Mouse (Mus musculus) forelimb bud, embryonic 11.5 days (tissue): ENCODE measurements around the gene Krtap27-1.

ENCODE experiments used
- DNase-seq: peaks from one replicate; pipeline ENCODE4 v3.0.0-alpha.2; 2012; ENCODE audit warnings: low read depth, low spot score

The Krtap27-1 gene

DNA sequence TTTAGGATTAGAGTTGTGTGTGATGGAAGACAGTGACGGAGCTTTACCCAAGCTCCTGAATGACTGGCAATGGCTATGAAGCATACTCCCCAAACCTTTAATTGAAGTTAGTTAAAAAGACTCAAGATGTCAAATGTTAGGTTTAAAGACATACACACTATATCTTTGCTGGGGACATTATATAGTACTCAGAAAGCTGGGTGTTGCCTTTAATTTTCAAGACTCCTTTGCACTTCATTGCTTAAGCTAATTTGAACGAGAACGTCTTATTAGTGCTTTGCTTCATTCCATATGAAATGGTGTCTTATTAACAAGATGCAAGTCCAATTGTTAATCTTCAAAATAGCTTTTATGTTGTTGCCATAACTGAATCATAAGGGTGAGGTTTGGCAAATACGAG is at the start of gene Krtap27-1:
TSS of gene Krtap27-1 (minus strand) at position 101 of the 400 bp plus-strand sequence.
- no peak for DNase-seq

DNA sequence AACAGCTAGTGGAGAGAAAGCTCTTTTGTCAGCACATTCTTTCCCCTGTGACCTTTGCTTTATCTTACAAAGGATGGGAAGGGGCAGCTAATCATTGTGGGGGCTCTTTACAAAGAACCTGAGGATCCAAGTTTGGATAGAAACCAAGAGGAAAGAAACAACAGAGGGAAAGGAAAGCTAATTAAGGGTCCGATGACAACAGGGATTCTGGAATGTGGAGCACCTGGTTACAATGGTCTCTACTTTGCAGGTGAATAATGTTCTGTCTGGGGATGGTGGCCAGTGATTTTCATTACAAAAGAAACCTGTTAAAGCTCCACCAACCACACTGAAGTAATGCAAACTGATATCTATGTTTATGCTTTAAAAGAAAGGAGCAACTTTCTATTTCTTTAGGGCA is 48.6 kb upstream of the Krtap27-1 start:
- no peak for DNase-seq

DNA sequence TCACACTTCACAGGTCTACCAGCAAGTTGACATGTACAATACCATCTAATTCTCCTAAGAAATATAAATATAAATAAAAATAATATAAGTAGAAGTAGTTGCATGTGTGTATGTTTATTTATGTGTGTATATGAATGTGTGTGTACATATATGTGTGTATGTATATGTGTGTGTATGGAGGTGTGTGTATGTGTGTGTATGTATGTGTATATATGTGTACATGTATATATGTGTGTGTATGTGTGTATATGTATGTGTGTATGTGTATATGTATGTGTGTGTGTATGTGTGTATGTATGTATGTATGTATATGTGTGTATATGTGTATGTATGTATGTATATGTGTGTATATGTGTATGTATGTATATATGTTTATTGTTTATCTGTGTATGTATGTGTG is 45.1 kb upstream of the Krtap27-1 start:
- DNase-seq: no peak

DNA sequence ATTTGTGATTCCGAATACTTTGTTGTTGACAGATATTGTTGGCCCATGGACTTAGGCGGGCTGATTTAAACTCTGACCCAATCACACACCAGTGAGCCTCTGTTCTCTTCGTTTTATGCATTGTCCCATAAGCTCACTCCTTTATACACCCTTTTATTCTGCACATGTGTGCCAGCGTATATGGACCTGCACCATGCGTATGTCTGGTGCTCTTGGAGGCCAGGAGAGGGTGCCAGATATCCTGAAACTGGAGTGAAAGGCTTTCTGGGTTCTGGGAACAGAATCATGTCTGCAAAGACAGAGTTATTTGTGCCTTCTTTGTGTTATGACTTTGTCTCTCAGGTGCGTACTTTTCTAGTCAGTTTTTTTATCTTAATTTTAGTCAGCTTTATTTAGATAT is 39.8 kb upstream of the Krtap27-1 start:
- no peak for DNase-seq

DNA sequence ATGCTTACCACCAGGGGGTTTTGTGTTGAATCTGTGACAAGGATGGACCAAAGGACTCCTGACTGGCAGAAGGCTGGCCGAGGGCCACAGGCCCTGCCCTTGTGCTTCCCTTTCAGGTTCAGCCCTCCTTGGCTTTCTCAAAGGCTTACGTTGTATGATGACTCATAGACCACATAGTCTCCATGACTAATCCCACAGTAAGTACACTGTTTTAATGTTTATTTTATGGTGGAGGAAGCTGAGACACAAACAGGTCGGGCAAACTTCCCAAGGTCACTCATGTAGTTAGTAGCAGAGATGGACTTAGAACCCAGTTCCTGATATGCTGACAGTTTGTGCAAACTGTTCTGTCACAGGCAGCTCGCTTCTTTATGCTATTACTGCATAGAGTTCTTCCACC is 39.3 kb upstream of the Krtap27-1 start:
- DNase-seq: no peak

DNA sequence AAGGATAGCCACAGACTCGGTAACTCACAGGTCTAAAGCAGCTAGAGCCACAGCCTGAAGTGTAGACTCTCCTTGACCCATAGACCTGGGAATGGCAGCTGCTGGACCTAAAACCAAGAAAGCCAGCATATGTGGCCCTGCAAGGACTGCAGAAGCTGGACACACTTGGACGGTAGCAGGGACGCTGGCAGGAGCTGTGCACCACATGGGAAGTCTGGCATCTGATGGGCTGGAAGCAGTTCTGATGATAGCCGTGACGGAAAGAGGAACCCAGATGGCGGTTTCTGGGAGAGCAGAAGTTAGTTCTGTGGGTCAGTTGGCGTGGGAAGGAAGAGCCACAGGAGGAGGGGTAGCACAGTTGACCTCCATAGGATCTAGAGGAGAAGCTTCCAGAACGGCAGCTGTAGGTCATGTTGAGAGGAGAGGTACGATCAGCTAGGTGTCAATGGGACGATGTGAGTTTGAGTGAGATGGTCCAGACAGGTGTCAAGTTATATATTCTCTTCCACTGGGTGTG is 36.1 kb upstream of the Krtap27-1 start, which contains the start of gene 2310061N02Rik:
TSS of gene 2310061N02Rik (minus strand) at position 467 of the 517 bp plus-strand sequence.
- no peak for DNase-seq

DNA sequence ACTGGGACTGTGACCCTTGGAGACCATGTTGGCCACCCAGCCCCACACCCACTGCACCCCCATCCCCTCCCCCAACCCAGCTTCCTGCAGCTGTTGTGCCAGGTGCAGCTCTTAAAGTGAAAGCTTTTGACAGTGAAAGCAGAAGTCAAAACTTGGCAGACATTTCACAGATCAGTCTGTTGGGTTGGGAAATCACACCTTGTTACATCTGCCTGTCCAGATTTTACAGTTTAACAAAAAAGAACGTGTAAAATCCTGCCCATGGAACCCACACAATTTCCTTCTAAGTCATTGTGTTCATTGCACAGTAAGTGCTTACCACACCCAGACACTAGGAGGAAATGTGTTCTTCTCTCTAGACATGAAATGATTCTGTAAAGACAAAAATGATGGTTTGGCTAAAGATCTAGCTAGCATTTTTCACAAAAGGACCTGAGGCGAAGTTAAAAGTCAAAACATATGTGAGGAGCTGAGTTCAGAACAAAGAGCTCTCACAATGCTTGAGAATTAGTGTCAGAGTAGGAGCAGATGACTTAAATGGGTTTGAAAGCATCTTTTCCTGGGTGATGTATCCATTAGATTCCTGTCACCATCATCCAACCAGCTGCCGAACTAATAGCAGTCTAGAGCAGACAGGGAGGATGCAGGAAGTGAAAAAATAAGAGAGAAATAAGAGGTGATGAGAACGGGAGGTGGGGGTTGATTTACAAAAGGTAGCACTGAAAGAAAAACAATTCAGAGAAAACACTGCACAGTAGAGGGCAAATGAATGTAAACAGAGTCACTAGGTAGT is 29.8 kb upstream of the Krtap27-1 start:
- DNase-seq: peak; percentile 45

DNA sequence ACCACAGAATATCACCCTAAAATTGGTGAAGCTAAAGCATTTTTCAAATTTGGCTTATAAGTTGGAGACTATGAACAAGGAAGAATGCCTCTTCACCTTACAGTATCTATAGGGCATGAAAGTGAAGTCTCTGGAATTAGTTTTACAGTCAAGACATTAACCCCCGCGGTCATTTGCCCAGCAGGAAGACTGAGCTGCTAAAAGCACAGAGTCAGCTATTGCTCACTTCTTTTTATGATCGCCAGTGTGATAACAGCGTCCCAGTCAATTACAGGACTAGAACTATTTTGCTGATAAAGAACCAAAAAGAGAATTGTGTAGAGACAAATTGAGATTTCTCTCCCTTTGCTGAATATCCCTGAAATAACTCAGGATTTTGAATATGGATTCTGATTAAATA is 24.8 kb upstream of the Krtap27-1 start:
- DNase-seq: no peak

DNA sequence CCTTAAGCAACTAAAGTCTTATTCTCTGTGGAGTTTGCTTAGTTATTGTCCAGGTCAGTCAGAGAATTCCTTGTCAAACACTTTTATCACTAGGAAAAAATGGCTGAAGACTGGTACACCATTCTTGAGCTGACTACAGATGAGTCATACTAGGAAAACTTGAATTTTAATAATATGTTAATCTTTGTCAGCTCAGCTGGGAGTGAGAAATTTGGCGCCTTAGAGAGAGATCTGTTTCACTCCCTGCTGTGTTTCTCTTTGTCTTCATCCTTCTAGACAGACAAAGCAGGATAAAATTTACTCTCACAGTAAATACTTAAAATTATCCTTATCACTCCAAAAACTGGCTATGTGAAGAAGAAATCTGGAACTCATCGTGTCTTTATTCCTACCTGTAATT is 9.8 kb upstream of the Krtap27-1 start:
- no peak for DNase-seq

DNA sequence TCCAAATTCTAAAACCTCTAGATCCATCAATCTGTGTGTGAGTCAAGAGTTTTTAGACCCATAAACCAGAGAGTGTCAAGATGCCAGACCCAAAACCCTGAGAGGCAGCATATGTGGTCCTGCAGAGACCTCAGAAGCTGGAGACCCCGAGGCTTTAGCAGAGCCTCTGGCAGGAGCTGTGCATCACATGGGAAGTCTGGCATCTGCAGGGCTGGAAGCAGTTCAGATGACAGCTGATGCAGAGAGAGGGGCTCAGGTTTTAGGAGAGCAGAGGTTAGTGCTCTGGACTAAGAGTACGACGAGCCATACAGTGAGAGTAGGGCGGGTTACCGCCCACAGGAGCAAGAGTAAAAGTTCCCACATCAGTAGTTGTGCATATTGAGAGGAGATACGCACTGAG is 7.6 kb upstream of the Krtap27-1 start:
- DNase-seq: no peak

DNA sequence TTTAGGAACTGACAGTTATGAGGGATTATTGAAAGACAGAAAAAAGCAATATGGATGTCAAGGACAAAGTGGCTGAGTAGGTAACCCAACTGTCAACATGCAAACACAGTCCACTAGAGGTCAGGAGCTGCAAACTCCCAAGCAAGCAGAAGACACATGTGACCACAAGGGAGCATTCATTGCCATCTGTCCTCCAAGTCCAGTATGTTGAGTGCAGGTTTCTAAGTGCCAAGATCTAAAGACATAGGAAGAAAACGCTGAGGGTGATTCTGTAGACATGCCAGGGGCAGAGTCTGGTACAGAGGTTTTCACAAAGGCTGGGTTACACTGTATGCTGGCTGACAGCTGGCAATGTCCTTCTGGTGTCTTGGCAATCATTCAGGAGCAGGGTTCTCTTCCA is 14.0 kb downstream of the Krtap27-1 start:
- DNase-seq: no peak

DNA sequence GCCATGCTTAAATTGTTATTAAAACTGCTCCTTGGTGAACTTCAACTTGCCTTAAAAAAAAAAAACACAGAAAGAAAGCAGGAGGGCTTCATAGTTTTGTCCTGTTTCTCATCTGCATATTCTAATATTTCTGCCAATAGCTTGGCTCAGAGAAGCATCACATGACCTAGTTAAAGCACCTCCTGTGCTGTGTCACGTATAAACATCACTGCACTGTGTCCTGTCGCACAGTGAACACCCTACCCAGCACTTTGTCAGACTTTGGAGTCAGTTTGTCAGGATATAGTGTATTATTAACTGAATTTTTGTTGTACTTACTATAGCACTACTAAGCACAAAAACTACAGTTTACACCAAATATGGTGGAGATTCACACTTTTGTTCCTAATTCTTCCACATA is 19.5 kb downstream of the Krtap27-1 start:
- no peak for DNase-seq

DNA sequence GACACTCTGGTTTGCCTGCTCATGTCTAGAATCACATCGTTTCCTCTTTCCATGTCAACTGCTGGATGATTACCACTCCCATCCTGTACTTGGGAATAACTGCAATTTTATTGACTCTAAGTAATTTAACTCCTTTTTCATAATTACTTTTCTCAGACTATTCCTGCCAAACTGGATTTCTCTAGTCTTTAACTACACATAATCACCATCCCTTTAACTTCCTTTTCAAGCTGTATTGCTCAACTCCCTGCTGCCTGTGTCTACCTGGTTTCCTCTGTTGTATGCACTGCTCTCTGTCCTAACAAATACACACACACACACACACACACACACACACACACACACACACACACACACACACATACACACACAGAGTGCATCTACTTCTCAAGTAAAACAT is 20.4 kb downstream of the Krtap27-1 start:
- no peak for DNase-seq

DNA sequence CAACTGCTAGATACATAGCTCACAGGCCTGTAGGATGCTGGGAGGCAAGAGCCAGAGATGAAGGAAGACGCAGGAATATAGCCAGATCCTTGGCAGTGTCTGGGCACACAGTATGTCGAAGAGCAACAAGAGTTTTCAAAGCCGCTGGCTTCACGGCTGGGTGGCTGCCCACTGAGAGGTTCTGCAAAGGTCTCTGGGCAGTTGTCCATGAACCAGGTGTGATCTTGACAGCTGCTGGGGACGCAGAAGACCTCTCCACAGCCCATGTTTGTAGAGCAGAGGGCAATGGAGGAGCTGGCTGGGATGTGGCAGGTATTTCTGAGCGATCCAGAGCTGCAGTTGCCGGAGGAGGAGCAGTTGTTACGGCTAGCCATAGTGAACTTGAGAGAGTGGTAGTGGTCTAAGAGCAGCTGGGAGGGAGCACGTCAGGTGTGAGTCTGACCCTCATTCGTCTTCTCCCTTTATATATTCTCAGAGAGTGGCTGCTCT is 24.1 kb downstream of the Krtap27-1 start, which contains the start of gene Krtap26-1:
TSS of gene Krtap26-1 (minus strand) at position 439 of the 489 bp plus-strand sequence.
- no peak for DNase-seq

DNA sequence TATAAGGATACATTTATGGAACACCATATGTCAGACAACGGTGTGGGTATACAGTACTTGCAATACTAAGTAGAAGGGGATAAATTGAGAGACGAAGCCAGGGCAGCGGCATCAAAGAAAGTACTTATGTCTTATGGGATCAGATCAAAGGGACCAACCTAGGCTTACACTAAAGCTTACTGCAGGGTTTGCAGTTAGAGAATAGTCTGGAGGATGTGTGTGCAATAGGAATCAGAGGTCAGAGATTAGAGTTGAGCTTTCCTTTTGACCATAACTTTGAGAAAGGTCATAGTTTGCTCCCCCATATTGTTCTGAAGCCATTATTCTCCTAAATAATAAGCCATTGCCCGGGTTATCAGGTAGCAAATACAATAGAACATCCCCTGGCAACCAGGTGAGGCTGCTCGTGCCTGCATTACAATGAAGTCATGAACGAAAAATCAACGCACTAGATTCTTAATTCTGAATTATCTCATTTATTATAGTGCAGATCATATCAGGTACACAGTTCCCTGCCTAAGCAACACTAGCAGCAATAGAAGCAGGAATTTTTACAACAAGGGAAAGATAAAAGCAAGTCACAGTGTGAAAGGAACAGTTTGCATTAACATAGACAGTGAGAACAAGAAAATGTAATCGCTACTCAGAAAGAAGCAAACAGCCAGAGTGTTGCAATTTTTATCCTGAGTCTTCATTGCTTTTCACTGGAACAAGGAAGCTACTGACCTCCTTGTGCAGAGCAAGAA is 24.9 kb downstream of the Krtap27-1 start:
- DNase-seq: no peak

DNA sequence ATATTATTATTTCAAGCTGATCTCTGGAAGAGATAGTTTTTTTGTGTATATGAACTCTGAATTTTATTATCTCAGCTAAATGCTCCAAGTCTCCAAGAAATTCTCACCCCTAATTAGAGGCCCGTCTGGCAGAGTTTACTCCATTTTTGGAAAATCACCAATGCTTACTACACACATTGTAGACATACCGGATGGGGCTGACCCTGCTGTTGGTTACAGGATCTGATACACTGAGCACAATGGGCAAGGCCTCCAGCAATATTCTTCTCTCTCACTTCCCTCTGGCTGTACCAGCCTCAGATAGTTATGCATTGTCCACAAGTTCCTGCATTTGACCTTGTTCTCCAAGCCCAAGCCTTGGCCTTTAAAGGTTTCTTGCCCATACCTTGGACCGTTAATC is 31.4 kb downstream of the Krtap27-1 start:
- DNase-seq: no peak

DNA sequence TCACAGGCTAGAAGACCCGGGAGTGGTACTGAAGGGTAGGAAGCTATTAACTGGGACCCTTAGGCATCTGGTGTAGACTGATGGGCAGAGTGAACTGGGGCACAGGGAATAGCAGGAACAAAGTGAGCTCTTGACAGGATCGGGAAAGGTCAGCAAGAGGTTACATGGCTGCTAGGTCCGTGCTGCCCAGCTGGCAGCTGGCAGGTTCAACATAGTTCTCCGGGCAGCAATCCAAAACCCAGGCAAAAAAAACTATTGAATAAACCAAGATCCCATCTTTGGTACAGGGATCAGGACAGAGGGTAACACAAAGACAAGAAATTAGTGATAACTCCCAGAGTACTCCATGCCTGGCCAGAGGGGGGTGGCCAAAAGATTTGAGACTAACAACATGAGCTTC is 36.3 kb downstream of the Krtap27-1 start:
- no peak for DNase-seq

DNA sequence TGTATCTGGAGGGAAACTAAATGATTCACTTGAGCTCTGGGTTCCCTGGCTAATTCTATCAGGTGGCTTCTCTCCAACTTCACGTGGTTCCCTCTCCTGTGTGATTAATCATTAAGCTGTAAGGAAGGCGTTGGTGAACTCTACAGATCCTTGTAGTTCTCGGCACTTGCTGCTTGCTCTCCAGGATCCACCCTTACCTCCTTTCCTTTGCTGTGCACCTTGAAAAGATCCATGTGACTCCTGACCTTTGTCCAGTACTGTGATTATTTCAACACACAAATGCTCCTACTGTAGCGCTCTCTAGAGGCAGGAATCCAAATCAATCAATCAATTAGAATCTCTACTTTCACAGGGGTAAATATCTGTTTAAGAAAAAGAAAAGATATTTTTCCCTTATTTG is 40.0 kb downstream of the Krtap27-1 start:
- no peak for DNase-seq

DNA sequence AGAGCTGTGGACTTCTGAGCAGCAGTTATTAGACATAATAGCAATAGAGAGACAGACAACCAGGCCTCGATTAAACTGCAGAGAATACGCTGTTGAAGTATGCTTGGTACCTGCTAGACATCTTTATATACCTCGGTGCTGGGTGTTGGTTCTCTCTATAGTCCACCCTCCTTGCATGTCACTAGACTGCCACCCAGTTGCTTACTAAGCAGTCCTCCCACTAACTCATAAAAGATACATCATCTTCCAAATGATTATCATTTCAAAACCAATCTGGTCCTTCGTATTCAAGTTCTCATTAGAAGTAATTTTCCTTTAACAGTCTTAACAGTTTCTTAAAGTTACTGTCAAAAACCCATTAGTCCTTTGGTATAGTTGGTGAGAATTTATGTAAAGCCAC is 43.9 kb downstream of the Krtap27-1 start, which contains the start of gene 2310079G19Rik:
TSS of gene 2310079G19Rik (minus strand) at position 101 of the 400 bp plus-strand sequence.
- no peak for DNase-seq
